Mouse (Mus musculus): ENCODE data around the gene Kantr.

DNA sequence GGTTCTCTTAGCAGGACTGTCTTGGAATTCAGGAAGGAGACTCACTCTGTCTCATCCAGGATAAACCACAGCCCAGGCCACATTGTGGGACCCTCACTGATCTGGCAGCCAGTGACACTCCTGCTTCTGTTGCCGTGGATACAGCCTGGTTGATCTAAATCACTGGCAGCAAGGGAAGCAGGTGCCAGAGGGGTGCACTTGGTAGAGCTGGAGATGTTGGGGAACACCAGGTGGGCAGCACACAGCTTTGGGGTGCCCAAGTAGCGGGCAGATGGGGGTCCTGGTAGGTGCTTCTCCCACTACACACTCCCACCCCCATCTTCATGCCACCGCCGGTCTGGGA lies 40.7 kb upstream of the Kantr start:
- TF ChIP-seq REST (IDR thresholded peaks at IDR 0.05; ENCODE audit: insufficient read depth, insufficient read length) (no peak), POLR2A (IDR thresholded peaks at IDR 0.05; ENCODE audit: insufficient read length, low read depth) (no peak), E2F4 (IDR thresholded peaks at IDR 0.05; ENCODE audit: insufficient read depth) (no peak), USF1 (IDR thresholded peaks at IDR 0.05; ENCODE audit: low read depth) (no peak), MAX (IDR thresholded peaks at IDR 0.05; ENCODE audit: low read depth) (no peak), TCF12 (IDR thresholded peaks at IDR 0.05; ENCODE audit: insufficient read depth, poor library complexity, severe bottlenecking) (no peak), SRF (IDR thresholded peaks at IDR 0.05; ENCODE audit: control insufficient read depth, insufficient read length, low read depth) (no peak), TCF3 (IDR thresholded peaks at IDR 0.05; ENCODE audit: insufficient read length, low read depth) (no peak), POLR2AphosphoS2 (IDR thresholded peaks at IDR 0.05; ENCODE audit: insufficient read length, low read depth) (no peak)
